Comparison of ENCODE assay signal across 8 mouse cellular contexts in genomic region chr6:87887594-87888233, GRCm38 (mm10). TPM values are rescaled to one million over a fixed set of nuclear protein-coding genes. Genes with fewer than 3 reads are reported as not detected.
DNase-seq lines count a peak whose midpoint lies in the region; ATAC-seq and TF ChIP-seq lines count a peak whose summit lies in the region.

Copg1 (plus strand) TSS chr6:87887814.

- peaks cover 5% of the 10 kb centered on the region for H3K4me1 ChIP-seq in cortical plate, adult 2 months (ENCODE audit: control insufficient read depth, insufficient read depth, low read length)
- peaks cover 56% of the 10 kb centered on the region for H3K4me1 ChIP-seq in megakaryocyte, embryonic 14.5 days

- peak; percentile 91 for TF ChIP-seq POLR2A in cortical plate, adult 2 months (IDR thresholded peaks at IDR 0.05; ENCODE audit: extremely low read depth, insufficient read depth, low read length)

- peaks cover 42% of the 10 kb centered on the region for H3K36me3 ChIP-seq in megakaryocyte, embryonic 14.5 days (replicated peaks; ENCODE audit: low read length)

- peak within 1 kb of the TSS; percentile 82 for H3K4me3 ChIP-seq in cortical plate, adult 2 months (ENCODE audit: insufficient read depth, low read length)
- H3K4me3 ChIP-seq in megakaryocyte, embryonic 14.5 days (replicated peaks), result peak within 1 kb of the TSS; percentile 93

- H3K27me3 ChIP-seq in megakaryocyte, embryonic 14.5 days (replicated peaks), result no peaks in the 10 kb centered on the region

- no peaks in the 10 kb centered on the region for H3K9me3 ChIP-seq in megakaryocyte, embryonic 14.5 days

- peak; percentile 86 for ATAC-seq in activated CD4-positive, CD25-positive, alpha-beta regulatory T cell, adult 4 months

- TF ChIP-seq CTCF in cortical plate, adult 2 months (IDR thresholded peaks at IDR 0.05; ENCODE audit: extremely low read depth, insufficient read depth, low read length), result peak; percentile 72

- H3K27ac ChIP-seq in cortical plate, adult 2 months (ENCODE audit: insufficient read depth, low read length), result no peak within 1 kb of the TSS

- DNase-seq in gastrocnemius, adult 8-10 months (ENCODE audit: low spot score in 2 of 2), result peak; percentile 100
- peak; percentile 99 for DNase-seq in hindlimb bud, embryonic 11.5 days (ENCODE audit: extremely low spot score, low read depth, low spot score)
- peak; percentile 98 to 99 for DNase-seq in left cerebral cortex, adult 8-10 months (ENCODE audit: low spot score in 2 of 2)
- DNase-seq in right cerebral cortex, postnatal 10 days (ENCODE audit: low spot score in 2 of 2), result peak; percentile 99 to 100
- DNase-seq in urinary bladder, postnatal 25 days (ENCODE audit: low spot score), result peak; percentile 100

RNA-seq across cellular contexts. Expression of gene Copg1, which starts in this region (rescaled TPM):
- polyA plus RNA-seq in activated CD4-positive, CD25-positive, alpha-beta regulatory T cell, adult 4 months (2017; shearing (Covaris generic)), result 10 to 100 TPM; 62.2 to 64.2 TPM
- 163 and 165 TPM in 2 replicates for polyA plus RNA-seq in cortical plate, adult 2 months (2012; rRNA removed)
- total RNA-seq in gastrocnemius, adult 8-10 months (2022), result 10 to 100 TPM; 26.5 to 33.6 (median 28.8) TPM
- total RNA-seq in left cerebral cortex, adult 8-10 months (2022), result 100 to 1,000 TPM; 245 to 257 (median 245) TPM
- 6.8 and 8.2 TPM in 2 replicates for polyA plus RNA-seq in megakaryocyte, embryonic 14.5 days (2012; ENCODE audit: insufficient read depth, low replicate concordance)

Comparison
In these comparisons a context has a peak if more than half of its experiments do, and no peak if none do; other contexts are left out.
1. RNA of gene Copg1 (total RNA-seq): 245 to 257 TPM in left cerebral cortex, adult 8-10 months; 26.5 to 33.6 TPM in gastrocnemius, adult 8-10 months; every median in the first group is over 4 times any median in the second.
2. Peak in every context shown above with its lines, with median percentiles within 50 percentile points of each other: DNase-seq.